Mouse (Mus musculus) cerebellum, adult 2 months (tissue): ENCODE measurements around the gene Mmp19.

Source experiments
- CTCF ChIP-seq: fragments of 200-500 bp; IDR thresholded peaks from 2 replicates; pipeline ENCODE4 v1.5.1; 2011; ENCODE audit warnings: low read depth, mild to moderate bottlenecking, control low read depth, low read length, moderate library complexity, borderline replicate concordance; ENCODE audit not compliant: insufficient read depth
- POLR2A ChIP-seq: fragments of 200-500 bp; IDR thresholded peaks from 2 replicates; pipeline ENCODE4 v1.6.1; 2011; ENCODE audit warnings: low read length, control low read depth, borderline replicate concordance; ENCODE audit not compliant: insufficient read depth

GRCm38 (mm10) chr10:128840612-128841011, 49.9 kb downstream of the Mmp19 start:
- TF ChIP-seq CTCF (no peak), POLR2A (no peak)
